In the genomic region with DNA sequence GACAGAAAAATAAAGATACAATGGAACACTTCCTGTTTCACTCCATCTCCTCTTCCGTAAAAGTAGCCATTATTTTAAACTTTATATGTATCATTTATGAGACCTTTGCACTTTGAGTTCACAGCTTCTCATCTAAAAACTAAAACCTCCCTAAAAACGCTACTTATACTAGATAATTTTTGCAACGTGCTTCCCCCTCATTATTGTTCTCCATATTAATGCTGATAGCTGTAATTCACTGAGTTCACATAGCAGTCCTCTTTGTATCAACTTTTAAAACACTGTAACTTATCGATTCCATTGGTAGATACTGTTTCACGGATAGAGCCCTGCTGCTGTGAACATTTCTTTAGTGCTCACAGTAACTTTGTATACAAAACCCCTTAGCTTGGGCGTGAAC, we compare ENCODE assay signal across 8 mouse cellular contexts. TPM values are rescaled to one million over a fixed set of nuclear protein-coding genes. Genes with fewer than 3 reads are reported as not detected.
DNase-seq lines count a peak whose midpoint lies in the region; ATAC-seq and TF ChIP-seq lines count a peak whose summit lies in the region.

No protein-coding gene starts in this region.

- 0 out of 2 replicates have a peak, but pooled peaks cover 2% of the 10 kb centered on the region for H3K4me1 ChIP-seq in spleen, adult 2 months (ENCODE audit: control insufficient read depth, insufficient read depth, insufficient read length)
- H3K4me1 ChIP-seq in liver, embryonic 12.5 days: peaks cover 25% of the 10 kb centered on the region

- peak overlapping the region; percentile 96 for H3K9ac ChIP-seq in liver, embryonic 12.5 days

- H3K4me3 ChIP-seq in spleen, adult 2 months (ENCODE audit: extremely low read depth, insufficient read depth, insufficient read length): peak overlapping the region; percentile 77
- H3K4me3 ChIP-seq in liver, embryonic 12.5 days: peak overlapping the region; percentile 91

- TF ChIP-seq CTCF in spleen, adult 2 months (IDR thresholded peaks at IDR 0.05; ENCODE audit: extremely low read depth, insufficient read depth, insufficient read length, insufficient replicate concordance): no peak

- no peaks in the 10 kb centered on the region for H3K27me3 ChIP-seq in spleen, adult 2 months (ENCODE audit: control insufficient read depth, insufficient read depth, low read length)
- H3K27me3 ChIP-seq in liver, embryonic 12.5 days (replicated peaks): no peaks in the 10 kb centered on the region

- 3% methylated on average over 6 of the region's 6 CpGs for WGBS in spleen, adult 2 months
- 5% methylated on average over 6 of the region's 6 CpGs for WGBS in liver, embryonic 12.5 days (ENCODE audit: insufficient replicate concordance)

- H3K9me3 ChIP-seq in liver, embryonic 12.5 days (replicated peaks): no peaks in the 10 kb centered on the region

- peak overlapping the region; percentile 98 for H3K27ac ChIP-seq in spleen, adult 2 months (ENCODE audit: insufficient read depth, low read length)
- H3K27ac ChIP-seq in liver, embryonic 12.5 days: peak overlapping the region; percentile 99

- peak overlapping the region; percentile 82 for H3K4me2 ChIP-seq in liver, embryonic 12.5 days

- ATAC-seq in liver, embryonic 12.5 days: no peak

- no peaks in the 10 kb centered on the region for H3K36me3 ChIP-seq in spleen, adult 2 months (ENCODE audit: control insufficient read depth, insufficient read depth, low read length)
- no peaks in the 10 kb centered on the region; the same call in 1 of the 2 replicates for H3K36me3 ChIP-seq in liver, embryonic 12.5 days

- peak; percentile 26 for DNase-seq in cerebellum, adult 9-10 months
- DNase-seq in cerebellum, adult 11 months: no peak
- no peak for DNase-seq in spleen, adult 2 months (ENCODE audit: low read depth in 1 of 2, low spot score in 2 of 2)
- no peak for DNase-seq in spleen, postnatal 10 days (ENCODE audit: low spot score in 2 of 2)
- DNase-seq in ovary, adult 18-20 months (ENCODE audit: low spot score): no peak
- no peak for DNase-seq in thymus, postnatal 36 days
- no peak for DNase-seq in embryo, embryonic 11 days

- TF ChIP-seq POLR2A in spleen, adult 2 months (IDR thresholded peaks at IDR 0.05; ENCODE audit: low read depth, low read length): no peak

RNA-seq across cellular contexts. Expression of a gene that starts 1.1 kb away (rescaled TPM):
- polyA plus RNA-seq in spleen, adult 2 months (2012; rRNA removed): 4.3 and 5.1 TPM in 2 replicates
- polyA plus RNA-seq in liver, embryonic 12.5 days (2016; fragmentation: Nextera tagmentation; extraction: Ambion mirVana): 137 TPM in 2 replicates

Comparison
In these comparisons a context has a peak if more than half of its experiments do, and no peak if none do; other contexts are left out.
1. RNA of a gene that starts 1.1 kb away (polyA plus RNA-seq): 137 TPM in liver, embryonic 12.5 days; 4.3 to 5.1 TPM in spleen, adult 2 months; every median in the first group is over 10 times any median in the second.